Mouse (Mus musculus) forebrain, embryonic 16.5 days (tissue): ENCODE measurements around the gene Pam. TPM values are rescaled to one million over a fixed set of nuclear protein-coding genes. Genes with fewer than 3 reads are reported as not detected.
A peak's percentile ranks its signal among the peaks of the same experiment; 100 is the strongest.

ENCODE experiments used
- ATAC-seq: fragments of 200-750 bp; cut with Nextera tagmentation; 2 replicates; pipeline ENCODE4 v1.8.0; 2017; ENCODE audit warnings: mild to moderate bottlenecking, moderate library complexity
- H3K27ac ChIP-seq: fragments of 300-500 bp; sonication (generic); 2 replicates; pipeline ENCODE4 v1.5.1; 2014; ENCODE audit warnings: low read length, control low read depth
- H3K27me3 ChIP-seq: fragments of 300-500 bp; sonication (generic); replicated peaks from 2 replicates; pipeline ENCODE4 v1.6.1; 2014; ENCODE audit warnings: low read length; ENCODE audit not compliant: control insufficient read depth, insufficient read depth
- H3K36me3 ChIP-seq: fragments of 300-500 bp; sonication (generic); 2 replicates; pipeline ENCODE4 v1.6.1; 2014; ENCODE audit not compliant: control insufficient read depth, insufficient read depth
- H3K4me1 ChIP-seq: fragments of 300-500 bp; sonication (generic); replicated peaks from 2 replicates; pipeline ENCODE4 v1.6.1; 2014; ENCODE audit warnings: low read length; ENCODE audit not compliant: control insufficient read depth, insufficient read depth
- H3K4me2 ChIP-seq: fragments of 300-500 bp; sonication (generic); 2 replicates; pipeline ENCODE4 v1.6.1; 2014; ENCODE audit warnings: mild to moderate bottlenecking, low read length, control low read depth
- H3K4me3 ChIP-seq: fragments of 300-500 bp; sonication (generic); replicated peaks from 2 replicates; pipeline ENCODE4 v1.5.1; 2014; ENCODE audit warnings: mild to moderate bottlenecking, low read length, control low read depth
- H3K9ac ChIP-seq: fragments of 300-500 bp; sonication (generic); replicated peaks from 2 replicates; pipeline ENCODE4 v1.6.1; 2014; ENCODE audit warnings: low read depth, low read length, control low read depth
- H3K9me3 ChIP-seq: fragments of 300-500 bp; sonication (generic); 2 replicates; pipeline ENCODE4 v1.6.1; 2016; ENCODE audit warnings: low read length; ENCODE audit not compliant: control insufficient read depth
- WGBS: fragments of 180-500 bp; shearing (Covaris S2); extraction: QIAGEN DNeasy Blood & Tissue Kit; methylation state at CpG from one replicate; pipeline ENCODE4 v1.1.7; 2014; 5-methylcytosine and 5-hydroxymethylcytosine counted together
- polyA plus RNA-seq: library from polyadenylated mRNA; unstranded; fragments of >200 nt; fragmentation: Nextera tagmentation; extraction: Ambion mirVana; gene quantifications from 2 replicates; pipeline ENCODE4 v1.2.1, GENCODE M21; 2015

Pam gene
- polyA plus RNA-seq, 1 experiment from 2014 or later, result 45.1 TPM

DNA sequence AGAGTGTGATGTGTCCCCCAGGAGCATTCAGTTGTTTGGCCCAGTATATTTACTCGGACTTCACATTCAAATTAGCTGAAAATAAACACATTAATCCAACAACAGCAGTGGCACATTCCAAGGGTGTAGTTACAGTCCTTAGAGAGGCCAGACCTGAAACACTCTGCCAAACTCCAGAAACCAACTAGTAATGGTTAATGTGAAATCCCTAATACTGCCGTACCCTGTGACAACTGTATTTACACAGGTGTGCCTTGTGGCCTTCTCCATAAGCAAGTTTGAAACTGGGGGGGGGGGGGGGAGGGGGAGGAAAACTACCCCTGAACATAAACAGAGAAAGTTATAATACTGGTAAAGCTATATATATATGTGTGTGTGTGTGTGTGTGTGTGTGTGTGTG, 152.5 kb downstream of the Pam start:
- Histone ChIP-seq H3K4me3 (no peak overlapping the region), H3K27ac (no peak overlapping the region), H3K36me3 (no peaks in the 10 kb centered on the region), H3K4me1 (peaks cover 11% of the 10 kb centered on the region), H3K9ac (no peak overlapping the region), H3K27me3 (no peaks in the 10 kb centered on the region), H3K4me2 (no peak overlapping the region), H3K9me3 (no peaks in the 10 kb centered on the region)
- WGBS, result 78% methylated on average over 2 of the region's 2 CpGs
- no peak for ATAC-seq

DNA sequence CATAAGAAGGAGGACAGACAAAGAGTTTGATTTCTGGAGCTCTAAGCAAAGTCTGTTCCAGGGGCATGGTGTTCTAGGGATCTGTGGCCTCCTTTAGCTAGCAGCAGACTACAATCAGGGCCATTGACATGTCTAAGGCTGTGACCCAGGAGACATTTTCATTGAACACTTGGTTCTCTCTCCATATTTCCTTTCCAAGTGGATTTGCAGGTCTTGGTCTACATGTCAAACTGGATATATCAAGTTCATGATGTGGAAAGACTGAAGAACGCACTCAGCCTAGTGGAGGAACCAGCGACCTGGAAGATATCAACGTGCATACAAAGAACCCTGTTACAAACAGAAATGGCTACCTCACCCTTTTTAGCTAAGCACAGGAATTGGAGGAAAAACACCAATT, 156.9 kb downstream of the Pam start:
- no peak overlapping the region for H3K4me2 ChIP-seq
- no peak overlapping the region for H3K4me3 ChIP-seq
- peaks cover 6% of the 10 kb centered on the region for H3K4me1 ChIP-seq
- H3K27me3 ChIP-seq, result no peaks in the 10 kb centered on the region
- H3K27ac ChIP-seq, result peak overlapping the region; percentile 26
- peak; percentile 14; the same call in 1 of the 2 replicates for ATAC-seq
- no peaks in the 10 kb centered on the region for H3K9me3 ChIP-seq
- H3K9ac ChIP-seq, result no peak overlapping the region
- H3K36me3 ChIP-seq, result no peaks in the 10 kb centered on the region; the same call in 1 of the 2 replicates
- 77% methylated on average over 3 of the region's 3 CpGs for WGBS

GRCm38 (mm10) chr1:97938053-97938452, 157.4 kb downstream of the Pam start:
- Histone ChIP-seq H3K27me3 (no peaks in the 10 kb centered on the region), H3K9ac (no peak overlapping the region), H3K4me3 (no peak overlapping the region), H3K27ac (peak overlapping the region; percentile 41), H3K36me3 (no peaks in the 10 kb centered on the region; the same call in 1 of the 2 replicates), H3K9me3 (no peaks in the 10 kb centered on the region), H3K4me2 (no peak overlapping the region), H3K4me1 (peaks cover 3% of the 10 kb centered on the region; the same call in 1 of the 2 replicates)
- WGBS, result 36% methylated on average over 3 of the region's 3 CpGs
- ATAC-seq, result peak; percentile 88

DNA sequence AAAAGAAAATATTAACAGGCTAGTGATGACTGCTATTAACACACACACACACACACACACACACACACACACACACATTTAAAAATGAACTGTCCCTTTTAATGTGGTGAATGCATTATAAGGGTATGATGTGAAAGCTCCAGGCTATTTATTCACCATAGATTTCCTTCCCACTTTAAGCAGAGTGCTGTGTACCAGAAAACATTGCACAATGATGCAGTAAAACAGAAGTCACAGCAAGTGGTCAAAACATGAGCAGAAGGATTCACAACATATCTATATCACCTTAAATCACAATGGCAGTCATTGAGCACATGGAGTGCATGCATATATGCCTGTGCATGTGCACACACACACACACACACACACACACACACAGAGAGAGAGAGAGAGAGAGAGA, 160.5 kb downstream of the Pam start:
- no peak overlapping the region for H3K27ac ChIP-seq
- H3K9ac ChIP-seq, result no peak overlapping the region
- no peak overlapping the region for H3K4me3 ChIP-seq
- H3K4me2 ChIP-seq, result no peak overlapping the region
- no peaks in the 10 kb centered on the region for H3K27me3 ChIP-seq
- no peaks in the 10 kb centered on the region for H3K9me3 ChIP-seq
- no peak for ATAC-seq
- no peaks in the 10 kb centered on the region; the same call in 1 of the 2 replicates for H3K36me3 ChIP-seq
- peaks cover 17% of the 10 kb centered on the region for H3K4me1 ChIP-seq

- WGBS, result 16% methylated on average over 4 of the region's 4 CpGs
- peak; percentile 17; the same call in 1 of the 2 replicates for ATAC-seq
- no peak overlapping the region for H3K4me3 ChIP-seq
- H3K4me2 ChIP-seq, result no peak overlapping the region
- peaks cover 23% of the 10 kb centered on the region for H3K4me1 ChIP-seq
- H3K9me3 ChIP-seq, result no peaks in the 10 kb centered on the region
- no peak overlapping the region for H3K9ac ChIP-seq
- H3K27me3 ChIP-seq, result no peaks in the 10 kb centered on the region
- H3K27ac ChIP-seq, result no peak overlapping the region
- H3K36me3 ChIP-seq, result no peaks in the 10 kb centered on the region; the same call in 1 of the 2 replicates
Observed at GRCm38 (mm10) chr1:97931220-97931619, 164.2 kb downstream of the Pam start.

DNA sequence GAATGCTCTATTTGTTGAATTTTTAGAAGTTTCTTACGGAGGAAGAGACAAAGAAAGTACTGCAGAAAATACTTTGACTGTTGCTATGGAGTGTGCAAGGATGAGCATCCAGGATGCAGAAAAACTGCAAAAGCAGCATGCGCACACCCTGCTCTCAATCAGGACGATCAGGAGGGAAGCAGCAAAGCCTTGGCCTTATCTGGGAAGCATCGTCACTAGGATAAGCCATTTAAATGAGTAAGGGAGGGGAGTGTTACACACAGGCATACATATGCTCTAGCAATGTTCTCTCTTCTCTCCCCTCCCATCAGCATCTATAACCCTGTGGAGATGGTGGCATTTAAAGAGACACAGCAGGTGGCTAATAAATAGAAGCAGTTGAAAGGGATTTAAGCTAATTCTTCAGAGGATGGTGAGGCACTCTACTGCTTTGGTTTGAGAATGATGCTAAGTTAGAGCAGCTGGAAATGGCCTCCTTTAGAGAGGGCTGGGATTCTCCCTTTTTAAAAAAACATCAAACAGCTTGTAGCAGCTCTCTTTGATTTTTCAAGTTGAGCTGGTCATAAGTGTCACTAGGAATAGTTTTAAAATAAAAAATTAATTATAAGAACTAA, 165.9 kb downstream of the Pam start:
- peak; percentile 78 for ATAC-seq
- 15% methylated on average over 4 of the region's 4 CpGs for WGBS
- no peaks in the 10 kb centered on the region for H3K27me3 ChIP-seq
- H3K9me3 ChIP-seq, result no peaks in the 10 kb centered on the region
- peak overlapping the region; percentile 4; the same call in 1 of the 2 replicates for H3K27ac ChIP-seq
- no peaks in the 10 kb centered on the region; the same call in 1 of the 2 replicates for H3K36me3 ChIP-seq
- no peak overlapping the region for H3K4me3 ChIP-seq
- peaks cover 29% of the 10 kb centered on the region for H3K4me1 ChIP-seq
- no peak overlapping the region for H3K4me2 ChIP-seq
- no peak overlapping the region for H3K9ac ChIP-seq

DNA sequence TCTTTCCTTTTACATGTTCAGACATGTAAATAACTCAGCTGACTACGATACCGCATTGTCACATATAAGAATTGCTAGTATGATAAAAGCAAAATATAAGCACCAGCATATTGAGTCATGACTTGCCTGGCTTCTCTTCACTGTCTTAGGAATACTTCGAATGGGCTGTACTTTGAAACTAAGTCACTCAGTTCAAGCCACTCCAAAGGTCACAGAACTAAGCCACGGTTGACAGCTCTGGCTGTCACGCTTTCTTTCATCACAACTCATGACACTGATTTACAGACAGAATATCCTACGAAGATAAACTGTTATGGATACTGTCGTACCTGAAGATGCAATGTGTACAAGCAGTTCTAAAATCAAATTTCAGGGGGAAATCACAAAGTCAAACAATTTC, 168.7 kb downstream of the Pam start:
- Histone ChIP-seq H3K27me3 (no peaks in the 10 kb centered on the region), H3K4me2 (no peak overlapping the region), H3K36me3 (no peaks in the 10 kb centered on the region), H3K4me3 (no peak overlapping the region), H3K4me1 (peaks cover 25% of the 10 kb centered on the region), H3K9ac (no peak overlapping the region), H3K9me3 (no peaks in the 10 kb centered on the region), H3K27ac (no peak overlapping the region)
- WGBS, result 92% methylated on average over 7 of the region's 7 CpGs
- no peak for ATAC-seq

- Histone ChIP-seq H3K4me2 (no peak overlapping the region), H3K4me1 (peaks cover 21% of the 10 kb centered on the region), H3K4me3 (no peak overlapping the region), H3K27me3 (no peaks in the 10 kb centered on the region), H3K9me3 (no peaks in the 10 kb centered on the region), H3K9ac (no peak overlapping the region), H3K36me3 (no peaks in the 10 kb centered on the region), H3K27ac (no peak overlapping the region)
- no peak for ATAC-seq
- 41% methylated on average over 2 of the region's 2 CpGs for WGBS
Observed at GRCm38 (mm10) chr1:97926017-97926540, 169.4 kb downstream of the Pam start.

DNA sequence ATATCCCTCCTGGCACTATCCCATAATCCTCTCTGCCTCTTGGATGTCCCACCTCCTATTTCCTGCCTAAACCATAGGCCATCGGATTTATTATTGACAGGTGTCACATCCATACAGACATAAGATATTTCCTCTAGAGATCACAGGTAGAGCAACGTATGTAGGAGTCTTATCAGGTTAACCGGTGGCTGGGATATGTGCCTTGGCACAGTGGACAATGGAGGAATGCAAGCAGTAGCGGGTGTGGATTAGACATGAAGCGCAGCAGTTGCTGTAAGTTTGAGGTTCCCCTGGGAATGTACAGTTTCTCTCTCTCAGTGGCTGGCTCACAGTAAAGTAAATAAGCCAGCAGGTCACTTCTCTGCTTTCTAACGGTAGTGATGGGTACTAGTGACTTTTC, 173.1 kb downstream of the Pam start:
- no peak for ATAC-seq
- peaks cover 6% of the 10 kb centered on the region for H3K4me1 ChIP-seq
- no peak overlapping the region for H3K9ac ChIP-seq
- no peaks in the 10 kb centered on the region for H3K36me3 ChIP-seq
- no peak overlapping the region for H3K27ac ChIP-seq
- 91% methylated on average over 6 of the region's 6 CpGs for WGBS
- no peaks in the 10 kb centered on the region for H3K9me3 ChIP-seq
- no peaks in the 10 kb centered on the region for H3K27me3 ChIP-seq
- no peak overlapping the region for H3K4me2 ChIP-seq
- H3K4me3 ChIP-seq, result no peak overlapping the region
